Mouse (Mus musculus) olfactory bulb, adult 2 months (tissue): ENCODE measurements around the gene Prdm16.

Experiments used
- CTCF ChIP-seq: fragments of 200-500 bp; IDR thresholded peaks from 2 replicates; pipeline ENCODE4 v1.5.1; 2012; ENCODE audit warnings: low read depth, mild to moderate bottlenecking, low read length, moderate library complexity; ENCODE audit not compliant: insufficient read depth
- POLR2A ChIP-seq: fragments of 200-500 bp; IDR thresholded peaks from 2 replicates; pipeline ENCODE4 v1.6.1; 2012; ENCODE audit warnings: mild to moderate bottlenecking, low read depth, low read length, moderate library complexity; ENCODE audit not compliant: insufficient read depth

GRCm38 (mm10) chr4:154389641-154390040 is 247.0 kb downstream of the Prdm16 start:
- TF ChIP-seq POLR2A (no peak), CTCF (no peak)
